Mouse (Mus musculus): ENCODE data around the gene Dock1.
A peak's percentile ranks its signal among the peaks of the same experiment; 100 is the strongest.

The Dock1 gene

DNA sequence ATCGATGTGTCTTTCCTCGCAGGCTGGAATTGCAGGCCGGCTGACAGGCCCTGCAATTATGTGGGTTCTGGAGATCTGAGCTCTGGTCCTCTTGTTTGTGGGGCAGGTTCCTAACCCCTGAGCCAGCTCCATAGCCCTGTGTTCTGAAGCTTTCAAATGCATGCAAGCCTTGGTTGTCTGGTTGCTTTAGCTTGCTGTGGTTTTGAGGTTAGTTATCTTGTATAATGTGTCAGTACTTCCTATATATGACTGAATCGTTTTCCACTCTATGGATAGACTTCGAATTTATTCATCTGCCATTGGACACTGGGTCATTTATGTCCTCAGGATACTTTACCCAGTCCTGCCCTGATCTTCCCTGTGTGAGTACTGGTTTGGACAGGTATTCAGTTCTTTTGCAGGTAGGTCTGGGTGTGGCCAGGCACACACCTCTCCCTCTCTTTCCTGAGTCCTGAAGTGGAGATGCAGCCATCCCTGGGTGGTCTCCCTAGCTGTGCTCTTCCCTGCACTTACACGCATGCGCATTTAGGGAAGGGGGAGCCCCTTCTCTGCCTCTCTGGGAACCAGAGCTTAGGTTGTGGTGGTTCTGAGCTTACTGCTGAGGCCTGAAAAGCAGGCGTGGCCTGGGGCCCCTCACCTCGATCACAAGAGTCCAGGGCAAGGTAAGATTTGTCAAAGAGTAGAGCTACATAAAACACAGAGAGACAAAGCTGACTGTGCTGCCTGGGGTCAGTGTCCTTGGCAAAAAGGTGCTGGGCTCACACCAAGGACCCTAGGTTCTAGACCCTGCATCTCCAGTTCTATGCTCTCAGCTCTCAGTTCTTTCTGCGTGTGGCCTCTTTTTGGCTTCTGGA, 25.9 kb downstream of the Dock1 start:
- no peak for DNase-seq

DNA sequence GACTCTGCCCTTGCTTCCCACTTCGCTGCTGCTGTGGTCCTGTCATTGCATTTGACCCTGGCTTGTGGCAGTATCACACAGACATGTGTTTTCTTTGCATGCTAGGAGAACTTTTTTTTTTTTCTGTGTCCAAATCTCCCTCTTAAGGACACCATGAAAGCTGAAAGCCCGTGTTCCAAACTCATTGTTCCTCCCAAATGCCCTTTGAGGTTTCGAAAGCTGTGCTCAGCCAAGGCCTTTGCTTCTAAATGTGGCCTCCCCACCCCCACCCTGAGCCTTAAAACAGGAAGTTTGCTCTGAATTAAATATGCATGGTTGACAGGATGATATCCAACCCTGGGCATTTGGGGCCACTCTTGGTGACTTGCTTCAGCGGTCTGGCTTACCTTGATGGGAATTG, 27.0 kb downstream of the Dock1 start:
- DNase-seq, result no peak

- no peak for DNase-seq
Observed at GRCm38 (mm10) chr7:134698246-134698645, 27.8 kb downstream of the Dock1 start.

DNA sequence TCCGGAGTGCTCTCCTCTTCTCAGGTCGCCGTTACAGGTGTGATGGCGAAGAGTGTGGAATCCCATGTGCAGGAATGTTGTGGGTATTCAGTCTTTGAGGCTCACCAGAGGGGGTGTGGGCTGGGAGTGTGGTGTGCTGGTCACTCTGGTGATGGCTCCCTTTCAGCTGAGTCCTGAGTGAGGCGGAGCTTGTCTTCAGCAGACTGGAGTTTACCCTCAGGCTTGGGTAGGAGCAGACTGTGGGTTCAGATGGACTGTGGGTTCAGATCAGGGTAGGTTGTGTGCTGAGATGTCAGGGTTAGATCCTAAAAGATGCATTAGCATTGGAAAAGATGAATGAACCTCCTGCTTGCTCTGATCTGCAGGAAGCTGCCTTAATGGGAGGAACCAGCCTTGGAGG, 29.5 kb downstream of the Dock1 start:
- no peak for DNase-seq

- no peak for DNase-seq
Observed at GRCm38 (mm10) chr7:134702481-134702880, 32.0 kb downstream of the Dock1 start.

DNA sequence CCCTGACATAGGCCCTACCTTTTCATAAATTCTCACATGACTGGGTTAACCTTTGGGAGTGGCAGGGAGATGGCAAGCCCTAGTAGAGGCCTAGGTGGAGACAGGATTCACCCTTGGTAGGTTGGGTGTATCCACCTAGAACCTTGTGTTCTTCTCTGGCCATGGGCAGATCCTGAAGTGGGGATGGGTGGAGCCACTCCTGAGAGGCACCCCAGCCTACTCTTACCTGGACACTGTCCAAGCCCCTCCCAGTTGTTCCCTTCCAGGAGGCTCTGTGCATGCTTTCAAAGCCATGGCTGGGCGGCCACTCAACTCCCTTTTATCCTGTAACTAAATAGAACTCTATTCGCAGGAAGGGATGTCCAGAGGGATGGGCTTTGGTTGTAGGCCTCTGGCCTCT, 33.2 kb downstream of the Dock1 start:
- peak; percentile 63 to 64 for DNase-seq

- DNase-seq, result peak in 1 of 2 experiments; percentile 59
Observed at GRCm38 (mm10) chr7:134709226-134709853, 38.9 kb downstream of the Dock1 start.

DNA sequence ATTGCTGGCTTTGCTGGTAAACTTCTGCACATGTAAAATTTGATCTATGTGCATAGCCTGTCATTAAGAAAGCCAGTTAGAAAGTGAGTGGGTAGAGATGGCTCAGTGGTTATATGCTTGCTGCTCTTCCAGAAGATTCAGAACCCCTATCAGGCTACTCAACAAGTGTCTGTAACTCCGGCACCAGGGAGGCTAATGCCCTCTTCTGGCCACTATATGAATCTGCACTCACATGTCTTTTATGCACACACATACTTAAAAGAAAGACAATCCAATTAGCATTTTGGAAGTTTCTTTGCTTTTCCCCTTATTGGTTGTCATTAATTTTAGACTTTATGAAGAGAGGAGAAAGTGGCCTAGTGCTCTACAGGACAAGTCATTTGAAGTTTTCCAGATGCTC, 41.1 kb downstream of the Dock1 start:
- no peak for DNase-seq

- no peak for DNase-seq
Observed at GRCm38 (mm10) chr7:134719406-134719805, 49.0 kb downstream of the Dock1 start.

DNA sequence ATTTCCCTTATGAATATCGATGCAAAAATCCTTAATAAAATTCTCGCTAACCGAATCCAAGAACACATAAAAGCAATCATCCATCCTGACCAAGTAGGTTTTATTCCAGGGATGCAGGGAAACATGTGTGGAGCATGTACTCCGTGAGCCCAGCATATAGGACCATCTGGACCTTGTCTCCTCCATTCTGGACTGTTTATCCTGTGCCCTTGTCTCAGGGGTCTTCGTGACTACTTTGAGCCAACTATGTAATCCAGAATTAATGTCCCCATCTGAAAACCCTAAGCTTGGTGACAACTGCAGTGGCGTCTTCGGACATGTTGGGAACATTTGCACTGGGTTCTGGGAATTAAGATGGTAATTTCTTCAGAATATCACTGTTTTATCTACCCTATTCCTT, 51.9 kb downstream of the Dock1 start:
- DNase-seq, result no peak

DNA sequence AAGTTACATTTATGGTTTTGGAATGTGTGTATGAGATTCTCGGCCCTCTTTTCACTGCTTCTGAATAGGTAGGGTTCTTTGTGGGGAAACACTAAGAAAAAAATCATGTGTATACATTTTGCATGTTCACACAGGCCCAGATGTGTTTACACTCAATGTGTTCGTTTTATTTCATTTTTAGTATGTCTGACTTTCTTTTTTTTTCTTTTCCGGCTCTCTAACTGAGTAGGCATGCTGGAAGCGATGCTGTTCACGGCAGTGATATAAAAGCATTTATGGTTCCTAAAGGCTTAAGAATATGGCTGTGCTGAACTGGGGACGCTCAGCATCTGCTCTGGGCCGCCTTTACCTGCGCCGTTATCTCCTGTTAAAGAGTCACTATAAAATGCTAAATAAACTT, 52.5 kb downstream of the Dock1 start:
- no peak for DNase-seq

GRCm38 (mm10) chr7:134723509-134723908, 53.1 kb downstream of the Dock1 start:
- DNase-seq, result no peak

GRCm38 (mm10) chr7:134724841-134725240, 54.4 kb downstream of the Dock1 start:
- DNase-seq, result no peak

- peak; percentile 70 to 89 for DNase-seq
Observed at GRCm38 (mm10) chr7:134725551-134726529, 55.4 kb downstream of the Dock1 start.

DNA sequence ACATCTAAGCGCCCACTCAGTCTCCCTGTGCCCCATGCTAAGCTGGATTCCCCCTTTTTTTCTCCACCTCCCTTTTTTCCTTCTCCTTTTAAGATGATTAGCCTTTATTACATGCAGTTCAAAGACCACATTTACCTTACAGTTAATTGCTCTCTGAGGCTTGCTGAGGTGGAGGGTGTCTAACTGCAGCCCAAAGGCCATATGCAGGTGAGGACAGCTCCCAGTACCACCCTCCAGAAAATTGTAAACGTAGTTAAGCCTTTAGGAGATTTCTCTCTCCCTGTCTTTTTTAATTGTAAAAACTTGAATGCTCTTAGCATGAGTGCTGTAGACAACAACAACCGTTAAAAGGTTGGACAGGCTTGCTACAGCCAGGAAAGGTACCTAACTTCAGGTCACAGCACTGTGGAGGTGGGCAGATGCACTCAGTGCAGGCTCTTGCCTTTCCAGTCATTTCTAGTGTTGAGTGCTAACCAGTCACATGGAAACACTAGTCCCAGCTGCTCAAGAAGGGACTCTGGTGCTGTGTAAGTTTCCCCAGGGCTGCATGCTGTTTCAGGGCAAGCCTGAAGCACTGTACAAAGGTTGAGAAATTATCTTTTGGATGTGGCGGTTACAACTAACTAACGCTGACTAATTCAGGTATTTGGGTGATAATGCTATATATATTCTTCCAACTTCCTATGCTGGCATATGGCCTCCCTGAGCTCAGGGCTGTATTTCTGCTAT, 56.2 kb downstream of the Dock1 start:
- no peak for DNase-seq

DNA sequence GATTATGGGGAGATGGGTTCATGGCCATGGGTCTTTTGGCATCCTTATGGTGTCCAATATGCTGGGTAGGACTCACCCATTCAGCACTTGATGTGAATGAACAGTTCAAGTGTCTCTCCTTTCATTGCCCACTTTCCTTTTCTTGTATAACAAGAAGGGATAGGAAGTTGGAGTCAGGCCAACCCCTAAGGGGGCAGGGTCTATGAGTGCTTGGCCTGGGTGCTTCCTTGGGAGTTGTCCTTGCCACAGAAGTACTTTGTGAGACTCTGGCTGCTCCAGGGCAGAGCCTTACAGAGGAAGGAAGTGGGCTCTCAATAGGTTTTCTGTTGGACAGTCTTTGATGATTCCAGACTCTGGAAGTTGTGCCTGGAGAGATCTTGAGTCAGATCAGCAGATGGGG, 58.9 kb downstream of the Dock1 start:
- peak; percentile 22 to 46 for DNase-seq

DNA sequence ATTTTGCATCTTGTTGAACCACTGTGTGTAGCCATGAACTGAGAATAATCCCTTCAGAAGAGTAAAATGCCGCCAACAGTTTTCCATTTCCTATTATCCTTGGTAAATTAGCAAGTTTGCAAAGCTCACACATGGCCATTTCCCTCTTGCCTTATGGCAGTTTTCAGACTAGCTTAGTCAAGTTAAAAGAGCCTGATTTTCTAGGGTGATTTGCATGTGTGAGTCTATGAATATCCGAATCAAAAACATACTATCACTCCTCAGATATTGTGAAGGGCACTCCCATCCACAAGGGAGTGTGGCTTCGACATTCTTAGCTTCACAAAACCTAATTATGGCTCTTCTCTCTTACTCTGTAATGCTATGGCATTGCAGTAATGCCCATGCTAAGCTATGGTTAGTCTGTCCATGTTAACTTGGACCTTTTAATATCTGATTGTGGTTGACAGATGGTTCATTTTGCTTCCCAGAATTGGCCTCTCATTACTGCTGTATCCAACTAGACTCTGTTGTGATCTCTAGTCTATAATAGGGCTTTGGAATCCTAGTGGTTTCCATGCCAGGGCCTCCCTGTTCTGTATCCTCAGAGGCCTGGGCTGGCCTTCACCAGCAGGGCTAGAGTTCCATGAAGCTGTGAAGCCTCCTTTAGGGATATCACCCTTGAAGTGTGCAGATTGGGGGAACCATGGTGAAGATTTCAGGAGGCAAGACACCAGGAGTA, 60.1 kb downstream of the Dock1 start:
- no peak for DNase-seq

DNA sequence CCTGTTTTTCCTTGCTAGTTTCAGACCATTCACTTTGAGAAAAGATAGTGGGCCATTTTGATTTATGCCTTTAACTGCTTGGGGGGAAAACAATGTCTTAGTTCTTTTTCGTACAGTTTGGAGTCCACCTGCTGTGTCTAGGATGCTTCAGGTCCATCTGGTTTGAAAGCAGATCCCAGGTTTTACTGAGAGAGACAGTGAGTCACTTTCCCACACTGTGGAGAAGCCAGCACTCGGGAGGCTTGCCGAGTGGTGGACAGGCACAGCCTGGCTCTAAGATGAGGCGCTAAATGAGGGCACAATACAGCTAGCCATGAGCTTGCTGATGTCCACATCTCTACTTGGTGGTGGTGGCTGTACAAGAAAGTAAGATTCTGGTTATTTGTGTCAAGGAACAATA, 76.6 kb downstream of the Dock1 start:
- DNase-seq, result no peak

- DNase-seq, result no peak
Observed at GRCm38 (mm10) chr7:134748376-134748775, 77.9 kb downstream of the Dock1 start.

GRCm38 (mm10) chr7:134749613-134750012, 79.2 kb downstream of the Dock1 start:
- no peak for DNase-seq

- no peak for DNase-seq
Observed at GRCm38 (mm10) chr7:134751496-134751895, 81.0 kb downstream of the Dock1 start.

GRCm38 (mm10) chr7:134753417-134753816, 83.0 kb downstream of the Dock1 start:
- no peak for DNase-seq

All from lung, postnatal 4 days (tissue).